8 mouse cellular contexts compared by ENCODE assay signal in genomic region chr6:48016090-48016521, GRCm38 (mm10). TPM values are rescaled to one million over a fixed set of nuclear protein-coding genes. Genes with fewer than 3 reads are reported as not detected.
A peak's percentile ranks its signal among the peaks of the same experiment; 100 is the strongest.
DNase-seq lines count a peak whose midpoint lies in the region; ATAC-seq and TF ChIP-seq lines count a peak whose summit lies in the region.

No protein-coding gene starts in this region.

- H3K27ac ChIP-seq in midbrain, postnatal 0 days (ENCODE audit: low read depth, low read length), result no peak overlapping the region

- peak overlapping the region; percentile 64 for H3K4me2 ChIP-seq in midbrain, postnatal 0 days (ENCODE audit: low read depth, low read length, poor library complexity, severe bottlenecking)

- H3K4me3 ChIP-seq in midbrain, postnatal 0 days (ENCODE audit: low read depth, low read length), result peak overlapping the region; percentile 41

- H3K27me3 ChIP-seq in midbrain, postnatal 0 days (ENCODE audit: insufficient read depth, low read length), result no peaks in the 10 kb centered on the region

- ATAC-seq in midbrain, postnatal 0 days (ENCODE audit: low FRiP score), result peak; percentile 95

- 0% methylated on average over 24 of the region's 24 CpGs for WGBS in midbrain, postnatal 0 days

- H3K9me3 ChIP-seq in midbrain, postnatal 0 days (ENCODE audit: low read length), result no peaks in the 10 kb centered on the region

- peak; percentile 95 for TF ChIP-seq CTCF in midbrain, postnatal 0 days (IDR thresholded peaks at IDR 0.05)

- DNase-seq in B cell, adult 2 months, result peak; percentile 84 to 87
- DNase-seq in adrenal gland, postnatal 14 days, result peak; percentile 89
- DNase-seq in embryo, embryonic 9.5 days (ENCODE audit: extremely low spot score), result peak; percentile 88
- DNase-seq in heart, adult 8-10 months (ENCODE audit: low spot score), result peak; percentile 15
- peak; percentile 57 for DNase-seq in kidney, adult 18-20 months
- peak; percentile 77 for DNase-seq in liver
- peak; percentile 84 for DNase-seq in midbrain, postnatal 0 days (ENCODE audit: low spot score)
- peak; percentile 59 to 65 for DNase-seq in spleen, postnatal 36 days (ENCODE audit: low spot score in 2 of 2)

- no peaks in the 10 kb centered on the region for H3K4me1 ChIP-seq in midbrain, postnatal 0 days (ENCODE audit: insufficient read depth, low read length)

- no peaks in the 10 kb centered on the region; the same call in 1 of the 2 replicates for H3K36me3 ChIP-seq in midbrain, postnatal 0 days (ENCODE audit: insufficient read depth, low read length)

- H3K9ac ChIP-seq in midbrain, postnatal 0 days (replicated peaks; ENCODE audit: low read length, poor library complexity, severe bottlenecking), result peak overlapping the region; percentile 70

RNA-seq across cellular contexts. Expression of gene Zfp777, which starts 32.6 kb away (rescaled TPM):
- total RNA-seq in adrenal gland, postnatal 14 days (2021), result 16.9 and 26.7 TPM in 2 replicates
- total RNA-seq in heart, adult 8-10 months (2022), result 10 to 100 TPM; 11.6 to 16.1 (median 15.0) TPM
- 36.8 and 37.5 TPM in 2 replicates for total RNA-seq in midbrain, postnatal 0 days (2014; rRNA removed)
- 15.8 and 18.1 TPM in 2 replicates for polyA plus RNA-seq in midbrain, postnatal 0 days (2015; fragmentation: Nextera tagmentation; extraction: Ambion mirVana)

Comparison
In these comparisons a context has a peak if more than half of its experiments do, and no peak if none do; other contexts are left out.
1. DNase-seq: peak in every context shown above with its lines; median percentile 89 in adrenal gland, postnatal 14 days; 88 in embryo, embryonic 9.5 days; 86 in B cell, adult 2 months; 84 in midbrain, postnatal 0 days; 77 in liver; 62 in spleen, postnatal 36 days; 57 in kidney, adult 18-20 months; 15 in heart, adult 8-10 months.